Mouse (Mus musculus) spleen, adult 2 months (tissue): ENCODE data around the gene Vsig10l.

Experiments used
- CTCF ChIP-seq: fragments of 200-500 bp; IDR thresholded peaks from 2 replicates; pipeline ENCODE4 v1.5.1; 2011; ENCODE audit warnings: mild to moderate bottlenecking, inconsistent platforms; ENCODE audit not compliant: insufficient read depth, insufficient read length, insufficient replicate concordance; ENCODE audit errors: extremely low read depth
- POLR2A ChIP-seq: fragments of 200-500 bp; IDR thresholded peaks from 2 replicates; pipeline ENCODE4 v1.6.1; 2011; ENCODE audit warnings: low read depth, low read length, inconsistent platforms

DNA sequence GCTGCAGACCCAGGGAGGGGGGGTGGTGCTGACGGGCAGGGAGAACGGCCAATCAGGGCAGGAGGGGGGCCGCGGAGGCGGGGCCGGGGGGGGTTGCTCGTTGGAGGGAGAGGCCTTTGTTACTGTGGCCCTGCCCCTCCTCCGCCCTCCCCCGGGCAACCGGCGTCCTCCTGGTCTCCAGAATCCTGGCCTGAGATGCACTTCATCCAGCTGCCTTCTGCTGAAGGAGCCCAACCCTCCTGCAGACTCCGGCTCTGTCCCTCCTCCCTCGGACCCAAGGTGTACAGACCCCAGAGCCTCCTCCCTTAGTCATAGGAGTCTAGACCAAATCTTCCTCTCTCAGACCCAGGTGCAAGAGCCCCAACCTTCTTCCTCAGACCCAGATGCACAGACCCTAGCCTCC is 27.2 kb downstream of the Vsig10l start:
- TF ChIP-seq CTCF (no peak), POLR2A (no peak)
